Mouse (Mus musculus) intestine, postnatal 0 days (tissue): ENCODE data around the gene Pla2r1. TPM values are rescaled to one million over a fixed set of nuclear protein-coding genes. Genes with fewer than 3 reads are reported as not detected.
A peak's percentile ranks its signal among the peaks of the same experiment; 100 is the strongest.

Experiments used
- ATAC-seq: fragments of 200-750 bp; cut with Nextera tagmentation; 2 replicates; pipeline ENCODE4 v1.8.0; 2017; ENCODE audit warnings: mild to moderate bottlenecking, moderate TSS enrichment, moderate library complexity
- H3K27ac ChIP-seq: fragments of 300-500 bp; sonication (generic); 2 replicates; pipeline ENCODE4 v1.5.1; 2014; ENCODE audit warnings: mild to moderate bottlenecking, low read depth, low read length, moderate library complexity
- H3K27me3 ChIP-seq: fragments of 300-500 bp; sonication (generic); replicated peaks from 2 replicates; pipeline ENCODE4 v1.6.1; 2014; ENCODE audit warnings: low read length, mixed read lengths; ENCODE audit not compliant: control insufficient read depth, insufficient read depth
- H3K36me3 ChIP-seq: fragments of 300-500 bp; sonication (generic); 2 replicates; pipeline ENCODE4 v1.6.1; 2014; ENCODE audit warnings: mild to moderate bottlenecking, moderate library complexity; ENCODE audit not compliant: control insufficient read depth, insufficient read depth
- H3K4me1 ChIP-seq: fragments of 300-500 bp; sonication (generic); replicated peaks from 2 replicates; pipeline ENCODE4 v1.6.1; 2014; ENCODE audit warnings: antibody characterized with exemption, low read length, mixed read lengths; ENCODE audit not compliant: control insufficient read depth, insufficient read depth
- H3K4me2 ChIP-seq: fragments of 300-500 bp; sonication (generic); replicated peaks from 2 replicates; pipeline ENCODE4 v1.6.1; 2014; ENCODE audit warnings: low read depth, mild to moderate bottlenecking, moderate library complexity
- H3K4me3 ChIP-seq: fragments of 300-500 bp; sonication (generic); 2 replicates; pipeline ENCODE4 v1.5.1; 2014; ENCODE audit warnings: low read depth, low read length
- H3K9ac ChIP-seq: fragments of 300-500 bp; sonication (generic); 2 replicates; pipeline ENCODE4 v1.6.1; 2014; ENCODE audit warnings: mild to moderate bottlenecking, low read depth, low read length
- H3K9me3 ChIP-seq: fragments of 300-500 bp; sonication (generic); 2 replicates; pipeline ENCODE4 v1.6.1; 2016; ENCODE audit warnings: mixed run types; ENCODE audit not compliant: control insufficient read depth
- CTCF ChIP-seq: sonication (generic); IDR thresholded peaks from 2 replicates; pipeline ENCODE4 v1.5.1; 2016; ENCODE audit warnings: low read depth, mild to moderate bottlenecking, control low read depth, antibody characterized with exemption, moderate library complexity
- WGBS: fragments of 180-500 bp; shearing (Covaris S2); extraction: QIAGEN DNeasy Blood & Tissue Kit; methylation state at CpG from one replicate; pipeline ENCODE4 v1.1.7; 2014; 5-methylcytosine and 5-hydroxymethylcytosine counted together
- polyA plus RNA-seq: library from polyadenylated mRNA; unstranded; fragments of >200 nt; fragmentation: Nextera tagmentation; extraction: Ambion mirVana; gene quantifications from 2 replicates; pipeline ENCODE4 v1.2.1, GENCODE M21; 2015

Gene Pla2r1
- polyA plus RNA-seq, 1 experiment from 2014 or later: 0.96 TPM

- TF ChIP-seq CTCF: no peak
- no peak overlapping the region for H3K27ac ChIP-seq
- 80% methylated on average over 2 of the region's 2 CpGs for WGBS
- H3K4me1 ChIP-seq: 0 out of 2 replicates have a peak, but pooled peaks cover 3% of the 10 kb centered on the region
- no peaks in the 10 kb centered on the region for H3K36me3 ChIP-seq
- no peak for ATAC-seq
- no peak overlapping the region for H3K4me3 ChIP-seq
- no peaks in the 10 kb centered on the region for H3K27me3 ChIP-seq
- H3K4me2 ChIP-seq: 0 out of 2 replicates have a peak overlapping the region, but pooled peaks have one; percentile 66
- H3K9ac ChIP-seq: no peak overlapping the region
- H3K9me3 ChIP-seq: no peaks in the 10 kb centered on the region
Measured at GRCm38 (mm10) chr2:60551673-60552072, 1.4 kb downstream of the Pla2r1 start.

DNA sequence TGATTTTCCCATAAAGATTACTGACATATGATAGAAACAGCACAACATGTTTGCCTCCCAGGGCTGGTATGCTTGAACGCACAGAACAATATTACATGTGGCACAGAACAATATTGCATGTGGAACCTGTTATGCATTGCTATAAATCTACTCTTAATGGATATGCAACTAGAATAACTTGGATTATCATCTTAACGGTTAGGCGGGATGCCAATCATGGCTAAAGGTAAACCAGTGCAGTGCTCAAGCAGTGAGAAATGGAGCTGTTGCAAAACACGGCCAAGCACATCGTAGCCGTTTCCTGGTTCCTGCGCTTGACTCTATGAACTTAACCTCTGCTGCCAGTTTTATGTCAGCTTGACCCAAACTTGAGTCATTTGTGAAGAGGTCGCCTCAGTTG, 2.6 kb downstream of the Pla2r1 start:
- Histone ChIP-seq H3K4me1 (0 out of 2 replicates have a peak, but pooled peaks cover 3% of the 10 kb centered on the region), H3K27me3 (no peaks in the 10 kb centered on the region), H3K9me3 (no peaks in the 10 kb centered on the region), H3K4me2 (no peak overlapping the region), H3K36me3 (no peaks in the 10 kb centered on the region), H3K4me3 (no peak overlapping the region), H3K27ac (no peak overlapping the region), H3K9ac (no peak overlapping the region)
- no peak for ATAC-seq
- WGBS: 95% methylated on average over 8 of the region's 8 CpGs
- TF ChIP-seq CTCF: no peak

DNA sequence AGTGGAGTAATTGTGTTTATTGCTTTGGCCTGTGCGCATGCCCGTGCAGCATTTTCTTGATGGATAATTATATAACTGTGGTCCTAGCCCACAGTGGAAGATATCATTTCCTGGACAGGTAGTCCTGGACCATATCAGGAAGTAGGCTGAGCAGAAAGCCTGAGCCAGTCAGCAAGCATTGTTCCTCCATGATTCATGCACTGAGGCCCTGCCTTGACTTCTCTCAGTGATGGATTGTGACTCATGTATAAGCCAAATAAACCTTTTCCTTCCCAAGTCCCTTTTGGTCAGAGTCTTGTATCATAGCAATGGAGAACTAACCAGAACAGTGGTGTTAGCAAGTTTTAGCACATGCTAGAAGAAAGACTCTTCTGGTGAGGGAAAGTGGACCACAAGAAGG, 3.3 kb downstream of the Pla2r1 start:
- TF ChIP-seq CTCF: no peak
- H3K36me3 ChIP-seq: no peaks in the 10 kb centered on the region
- H3K9me3 ChIP-seq: no peaks in the 10 kb centered on the region
- H3K4me1 ChIP-seq: 0 out of 2 replicates have a peak, but pooled peaks cover 3% of the 10 kb centered on the region
- WGBS: 68% methylated on average over 2 of the region's 2 CpGs
- no peak overlapping the region for H3K9ac ChIP-seq
- no peak overlapping the region for H3K4me2 ChIP-seq
- 0 out of 2 replicates have a peak, but pooled peaks have one; percentile 33 for ATAC-seq
- H3K4me3 ChIP-seq: no peak overlapping the region
- no peak overlapping the region for H3K27ac ChIP-seq
- no peaks in the 10 kb centered on the region for H3K27me3 ChIP-seq

- 58% methylated on average over 4 of the region's 4 CpGs for WGBS
- ATAC-seq: no peak
Measured at GRCm38 (mm10) chr2:60546082-60546481, 7.0 kb downstream of the Pla2r1 start.

GRCm38 (mm10) chr2:60544006-60544405, 9.1 kb downstream of the Pla2r1 start:
- H3K9me3 ChIP-seq: no peaks in the 10 kb centered on the region
- no peaks in the 10 kb centered on the region for H3K4me1 ChIP-seq
- no peaks in the 10 kb centered on the region for H3K27me3 ChIP-seq
- no peak overlapping the region for H3K27ac ChIP-seq
- no peaks in the 10 kb centered on the region for H3K36me3 ChIP-seq
- H3K4me2 ChIP-seq: no peak overlapping the region
- H3K4me3 ChIP-seq: no peak overlapping the region
- 67% methylated on average over 5 of the region's 5 CpGs for WGBS
- H3K9ac ChIP-seq: no peak overlapping the region
- ATAC-seq: no peak
- TF ChIP-seq CTCF: no peak

More at GRCm38 (mm10) chr2:60546082-60546481, 7.0 kb downstream of the Pla2r1 start:
- no peak for TF ChIP-seq CTCF
- no peaks in the 10 kb centered on the region for H3K36me3 ChIP-seq
- H3K4me2 ChIP-seq: no peak overlapping the region
- no peaks in the 10 kb centered on the region for H3K27me3 ChIP-seq
- no peaks in the 10 kb centered on the region for H3K9me3 ChIP-seq
- no peak overlapping the region for H3K9ac ChIP-seq
- H3K4me3 ChIP-seq: no peak overlapping the region
- no peak overlapping the region for H3K27ac ChIP-seq
- H3K4me1 ChIP-seq: no peaks in the 10 kb centered on the region

DNA sequence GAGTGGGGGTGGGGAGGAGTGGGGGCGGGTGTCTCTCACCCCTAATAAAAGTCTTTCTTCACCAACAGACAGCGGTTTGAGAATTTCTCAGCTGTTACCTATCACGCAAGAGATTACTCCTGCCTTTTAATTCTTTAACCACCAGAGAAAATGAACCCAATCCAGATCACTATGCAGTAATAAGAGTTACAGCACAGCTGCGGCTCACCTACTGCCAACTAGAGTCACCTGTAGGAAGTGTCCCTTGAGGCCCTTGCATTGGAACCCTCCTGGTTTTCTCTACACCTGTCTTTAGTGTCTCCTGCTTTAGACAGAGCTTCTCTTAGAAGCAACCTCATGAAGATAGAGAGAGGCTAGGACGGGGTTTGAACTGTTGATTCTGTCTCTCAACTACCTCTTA, 11.4 kb downstream of the Pla2r1 start:
- H3K4me1 ChIP-seq: no peaks in the 10 kb centered on the region
- H3K27ac ChIP-seq: no peak overlapping the region
- no peak overlapping the region for H3K4me3 ChIP-seq
- ATAC-seq: no peak
- H3K9ac ChIP-seq: no peak overlapping the region
- no peaks in the 10 kb centered on the region for H3K27me3 ChIP-seq
- H3K9me3 ChIP-seq: no peaks in the 10 kb centered on the region
- 40% methylated on average over 5 of the region's 5 CpGs for WGBS
- TF ChIP-seq CTCF: no peak
- H3K36me3 ChIP-seq: no peaks in the 10 kb centered on the region
- no peak overlapping the region for H3K4me2 ChIP-seq

DNA sequence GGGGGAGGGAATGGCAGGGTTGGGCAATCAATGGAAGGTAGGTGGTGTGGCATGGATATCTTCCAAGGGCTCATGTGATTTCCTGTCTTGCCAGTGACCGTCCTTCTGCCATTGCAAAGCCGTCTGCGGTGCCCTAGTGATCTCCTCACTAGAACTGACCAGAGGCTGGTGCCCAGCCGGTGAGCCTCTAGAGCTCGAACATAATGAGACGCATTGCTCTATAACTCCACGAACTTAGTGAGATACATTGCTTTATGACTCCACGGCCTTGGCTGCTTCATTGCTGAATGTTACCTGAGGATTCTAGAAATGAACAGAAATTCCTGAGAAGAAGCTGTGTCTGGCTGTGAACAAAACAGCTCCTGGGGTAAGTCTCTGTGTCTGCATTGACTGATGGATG, 12.8 kb downstream of the Pla2r1 start:
- no peak for TF ChIP-seq CTCF
- Histone ChIP-seq H3K36me3 (no peaks in the 10 kb centered on the region), H3K4me3 (no peak overlapping the region), H3K4me1 (no peaks in the 10 kb centered on the region), H3K27me3 (no peaks in the 10 kb centered on the region), H3K9me3 (no peaks in the 10 kb centered on the region), H3K4me2 (no peak overlapping the region), H3K9ac (no peak overlapping the region), H3K27ac (no peak overlapping the region)
- no peak for ATAC-seq
- 83% methylated on average over 8 of the region's 8 CpGs for WGBS
